Mouse (Mus musculus) liver, adult (tissue): ENCODE measurements around the gene Hoxb6.

Experiments used
- GATA4 ChIP-seq: IDR thresholded peaks from 2 replicates; pipeline ENCODE4 v1.6.1; 2014; ENCODE audit warnings: mild to moderate bottlenecking, low read length; ENCODE audit not compliant: insufficient replicate concordance

Hoxb6 gene

GRCm38 (mm10) chr11:96263636-96264389 lies 28.5 kb upstream of the Hoxb6 start:
- TF ChIP-seq GATA4: no peak

DNA sequence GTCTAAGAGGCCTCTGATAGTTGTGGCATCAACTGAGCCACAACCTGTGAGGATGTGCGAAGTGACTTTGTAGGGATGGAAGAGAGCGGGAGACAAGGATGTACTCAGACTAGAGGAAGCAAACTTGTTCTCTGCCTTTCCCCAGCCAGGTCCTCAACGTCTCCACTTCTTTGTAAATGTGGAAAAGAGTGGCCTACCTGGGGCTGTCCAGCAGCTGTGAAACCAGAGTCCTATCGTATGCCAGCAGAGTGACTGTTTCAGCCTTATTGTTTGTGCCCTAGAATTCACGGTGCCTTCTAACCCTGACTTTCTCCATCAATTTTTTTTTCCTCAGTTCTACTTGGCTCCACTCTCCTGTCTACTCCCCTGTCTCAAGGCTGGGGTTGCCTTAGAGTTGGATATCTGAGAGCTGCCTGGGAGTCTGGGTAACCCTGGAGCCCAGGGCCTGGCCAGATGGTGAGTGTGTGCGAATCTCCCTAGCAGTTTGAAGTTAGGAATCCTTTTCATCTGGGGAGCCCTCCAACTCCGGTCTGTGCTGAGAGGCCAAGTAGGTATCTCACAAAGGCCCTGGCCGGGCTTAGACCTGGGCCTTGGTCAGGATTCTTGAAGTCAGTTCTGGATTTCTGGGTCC lies 27.8 kb upstream of the Hoxb6 start:
- TF ChIP-seq GATA4: no peak

- no peak for TF ChIP-seq GATA4
These were observed 26.3 kb upstream of the Hoxb6 start for GRCm38 (mm10) chr11:96265954-96266353.

DNA sequence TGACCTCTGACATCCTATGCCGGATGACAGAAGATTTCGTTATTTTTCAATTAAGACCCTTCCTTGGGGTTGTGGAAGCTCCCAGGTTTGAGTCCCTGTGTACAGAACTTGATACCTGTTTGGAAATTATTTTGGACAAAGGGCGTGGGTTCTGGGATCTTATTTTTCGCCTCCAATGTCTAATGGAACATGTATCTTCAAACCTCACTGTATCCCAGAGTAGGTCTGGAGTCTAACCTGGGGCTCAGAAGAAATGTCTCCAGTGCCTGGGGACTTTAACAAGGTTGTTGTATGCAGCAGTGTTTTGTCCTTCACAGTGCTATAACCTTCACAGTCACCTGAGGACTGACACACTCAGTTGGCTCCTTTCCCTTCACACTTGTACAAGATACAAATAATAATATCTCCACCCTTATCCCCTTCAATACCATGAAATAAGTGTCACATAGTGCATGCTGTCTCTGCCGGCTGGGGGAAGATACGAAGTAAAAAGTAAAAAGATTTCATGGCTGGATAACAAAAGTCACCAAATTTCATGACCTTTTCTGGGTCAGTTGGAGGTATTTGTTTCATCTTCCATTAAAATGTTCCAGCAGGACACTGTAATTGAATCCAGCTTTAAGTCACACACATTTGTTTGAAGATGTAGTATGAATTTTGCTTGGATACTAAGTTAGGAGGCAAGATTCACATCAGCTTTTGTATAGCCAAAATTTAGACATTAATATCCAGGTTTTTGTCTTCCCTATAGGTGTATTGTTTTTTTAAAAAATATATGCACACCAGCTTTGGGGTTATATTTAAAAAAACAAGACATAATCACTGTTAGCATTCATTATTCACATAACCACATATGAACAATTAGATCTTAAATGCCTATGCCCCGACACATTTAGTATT lies 25.0 kb upstream of the Hoxb6 start:
- TF ChIP-seq GATA4: no peak

DNA sequence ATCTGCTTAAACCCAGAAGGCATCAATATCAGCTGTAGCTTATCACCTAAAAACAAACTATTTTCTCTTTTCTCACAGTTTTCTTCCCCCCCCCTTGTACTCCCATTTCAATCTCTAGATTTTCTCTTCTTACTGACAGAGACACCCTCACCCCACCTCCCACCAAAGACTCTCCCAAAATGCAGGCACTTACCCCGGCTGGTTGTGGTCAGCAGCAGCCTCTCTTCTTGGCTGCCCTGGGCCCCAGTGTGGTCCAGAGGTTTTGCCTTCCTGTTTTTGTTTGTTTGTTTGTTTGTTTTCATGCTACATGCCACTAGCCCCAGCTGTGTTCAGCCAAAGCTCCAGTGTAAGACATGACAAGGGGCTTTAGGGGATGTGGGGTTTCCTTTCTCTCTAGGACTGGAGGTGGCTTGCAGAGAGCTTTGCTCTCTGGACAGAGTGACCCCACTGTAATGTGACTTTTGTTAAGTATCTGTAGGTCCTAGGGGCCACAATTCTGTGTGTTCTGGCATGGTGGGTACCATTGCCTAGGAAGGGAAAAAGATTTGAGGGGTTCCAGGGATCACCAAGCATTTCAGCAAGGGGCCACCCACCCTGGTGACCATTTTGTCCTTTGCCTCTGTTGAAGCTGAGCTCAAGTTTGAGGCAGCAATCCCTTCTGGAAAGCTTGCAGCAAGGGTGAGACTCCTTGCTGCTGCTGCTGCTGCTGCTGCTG lies 24.1 kb upstream of the Hoxb6 start:
- no peak for TF ChIP-seq GATA4

GRCm38 (mm10) chr11:96269869-96270268 lies 22.4 kb upstream of the Hoxb6 start:
- no peak for TF ChIP-seq GATA4

GRCm38 (mm10) chr11:96270996-96271540 lies 21.2 kb upstream of the Hoxb6 start, which contains the start of gene Hoxb9:
Hoxb9 (plus strand) TSS chr11:96271457.
- no peak for TF ChIP-seq GATA4

DNA sequence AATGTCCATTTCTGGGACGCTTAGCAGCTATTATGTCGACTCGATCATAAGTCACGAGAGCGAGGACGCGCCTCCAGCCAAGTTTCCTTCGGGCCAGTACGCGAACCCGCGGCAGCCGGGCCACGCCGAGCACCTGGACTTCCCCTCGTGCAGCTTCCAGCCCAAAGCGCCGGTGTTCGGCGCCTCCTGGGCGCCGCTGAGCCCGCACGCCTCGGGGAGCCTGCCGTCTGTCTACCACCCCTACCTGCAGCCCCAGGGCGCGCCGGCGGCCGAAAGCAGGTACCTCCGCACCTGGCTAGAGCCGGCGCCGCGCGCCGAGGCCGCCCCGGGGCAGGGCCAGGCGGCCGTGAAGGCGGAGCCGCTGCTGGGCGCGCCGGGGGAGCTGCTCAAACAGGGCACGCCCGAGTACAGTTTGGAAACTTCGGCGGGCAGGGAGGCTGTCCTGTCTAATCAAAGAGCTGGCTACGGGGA lies 20.7 kb upstream of the Hoxb6 start:
- no peak for TF ChIP-seq GATA4

- TF ChIP-seq GATA4: no peak
These were observed 20.0 kb upstream of the Hoxb6 start for GRCm38 (mm10) chr11:96272024-96272921.

DNA sequence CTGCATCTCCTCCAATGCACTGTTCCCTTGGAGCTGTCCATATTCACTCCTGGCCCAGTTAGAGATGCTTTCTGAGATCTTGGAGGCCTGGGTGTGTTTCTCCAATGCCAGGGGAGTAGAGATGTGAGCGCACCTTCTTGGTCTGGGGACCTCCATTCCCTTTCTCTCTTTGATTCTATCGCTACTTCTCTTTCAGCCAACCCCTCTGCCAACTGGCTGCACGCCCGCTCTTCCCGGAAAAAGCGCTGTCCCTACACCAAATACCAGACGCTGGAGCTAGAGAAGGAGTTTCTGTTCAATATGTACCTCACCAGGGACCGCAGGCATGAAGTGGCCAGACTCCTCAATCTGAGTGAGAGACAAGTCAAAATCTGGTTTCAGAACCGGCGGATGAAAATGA lies 17.8 kb upstream of the Hoxb6 start:
- no peak for TF ChIP-seq GATA4

DNA sequence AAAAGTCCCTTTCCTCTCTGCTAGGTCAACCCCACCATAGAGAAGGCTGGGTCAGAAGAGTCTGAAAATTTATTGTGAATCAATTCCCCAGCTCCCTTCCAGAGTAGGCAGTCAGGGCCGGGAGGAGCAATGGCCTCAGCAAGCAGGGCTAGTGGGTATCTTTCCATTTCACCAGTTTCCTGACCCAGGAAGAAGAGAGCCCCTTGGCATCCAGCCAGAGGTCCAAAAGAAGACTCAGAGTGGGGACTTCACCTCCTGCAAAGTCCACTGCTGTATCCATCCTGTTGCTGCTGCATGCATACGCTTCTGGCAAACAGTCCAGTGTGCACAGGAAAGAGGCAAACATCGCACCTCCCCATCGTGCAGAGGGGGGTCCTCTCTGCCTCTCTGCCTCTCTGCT lies 16.4 kb upstream of the Hoxb6 start:
- TF ChIP-seq GATA4: no peak

GRCm38 (mm10) chr11:96277151-96278044 lies 14.9 kb upstream of the Hoxb6 start:
- TF ChIP-seq GATA4: no peak

- TF ChIP-seq GATA4: no peak
These were observed 14.0 kb upstream of the Hoxb6 start for GRCm38 (mm10) chr11:96278324-96278723.
